Mouse (Mus musculus) lung, postnatal 0 days (tissue): ENCODE measurements around the gene Rrad.

Source experiments
- CTCF ChIP-seq: IDR thresholded peaks from 2 replicates; pipeline ENCODE4 v1.5.1; 2016; ENCODE audit warnings: antibody characterized with exemption, mild to moderate bottlenecking
- EP300 ChIP-seq: IDR thresholded peaks from 2 replicates; pipeline ENCODE4 v1.6.1; 2016; ENCODE audit warnings: antibody characterized with exemption, mild to moderate bottlenecking, control low read depth

- TF ChIP-seq EP300, result no peak
- TF ChIP-seq CTCF, result no peak
Observed at GRCm38 (mm10) chr8:104624161-104624560, 7.0 kb downstream of the Rrad start, which contains the start of gene Cdh16.
